Mouse (Mus musculus): ENCODE results near the gene Gm11084.
"Not testable (repeated sequence)": the region's sequence is repeated elsewhere in the genome, so short reads cannot be mapped to it uniquely, and the experiment has no call there.

Gene Gm11084

GRCm38 (mm10) chr2:72986616-72987015 lies at the start of gene Gm11084:
TSS of gene Gm11084 (minus strand) at chr2:72986716.
- DNase-seq (ENCODE audit: inconsistent ontology term): no peak

GRCm38 (mm10) chr2:73031061-73032055 lies 44.8 kb upstream of the Gm11084 start:
- no peak for DNase-seq (ENCODE audit: inconsistent ontology term)

- no peak for DNase-seq (ENCODE audit: inconsistent ontology term)
Measured at GRCm38 (mm10) chr2:73029846-73030245, 43.3 kb upstream of the Gm11084 start.

- DNase-seq (ENCODE audit: inconsistent ontology term): no peak
Measured at GRCm38 (mm10) chr2:73028019-73028418, 41.5 kb upstream of the Gm11084 start.

GRCm38 (mm10) chr2:73027126-73027525 lies 40.6 kb upstream of the Gm11084 start:
- no peak for DNase-seq (ENCODE audit: inconsistent ontology term)

GRCm38 (mm10) chr2:73023803-73024202 lies 37.3 kb upstream of the Gm11084 start:
- no peak for DNase-seq (ENCODE audit: inconsistent ontology term)

- DNase-seq (ENCODE audit: inconsistent ontology term): no peak
Measured at GRCm38 (mm10) chr2:73021046-73021445, 34.5 kb upstream of the Gm11084 start.

- no peak for DNase-seq (ENCODE audit: inconsistent ontology term)
Measured at GRCm38 (mm10) chr2:73019371-73020146, 33.0 kb upstream of the Gm11084 start.

GRCm38 (mm10) chr2:73014063-73014462 lies 27.5 kb upstream of the Gm11084 start:
- not testable (repeated sequence) for DNase-seq (ENCODE audit: inconsistent ontology term)

GRCm38 (mm10) chr2:73012636-73013035 lies 26.1 kb upstream of the Gm11084 start:
- DNase-seq (ENCODE audit: inconsistent ontology term): no peak

- DNase-seq (ENCODE audit: inconsistent ontology term): no peak
Measured at GRCm38 (mm10) chr2:73007472-73007871, 21.0 kb upstream of the Gm11084 start.

- DNase-seq (ENCODE audit: inconsistent ontology term): peak; percentile 67
Measured at GRCm38 (mm10) chr2:73005611-73006515, 19.3 kb upstream of the Gm11084 start.

GRCm38 (mm10) chr2:73003751-73004717 lies 17.5 kb upstream of the Gm11084 start:
- DNase-seq (ENCODE audit: inconsistent ontology term): peak; percentile 90

GRCm38 (mm10) chr2:73003049-73003448 lies 16.5 kb upstream of the Gm11084 start:
- DNase-seq (ENCODE audit: inconsistent ontology term): no peak

- no peak for DNase-seq (ENCODE audit: inconsistent ontology term)
Measured at GRCm38 (mm10) chr2:73002451-73002850, 15.9 kb upstream of the Gm11084 start.

GRCm38 (mm10) chr2:73001994-73002393 lies 15.5 kb upstream of the Gm11084 start:
- no peak for DNase-seq (ENCODE audit: inconsistent ontology term)

GRCm38 (mm10) chr2:73000194-73000593 lies 13.7 kb upstream of the Gm11084 start:
- no peak for DNase-seq (ENCODE audit: inconsistent ontology term)

- DNase-seq (ENCODE audit: inconsistent ontology term): no peak
Measured at GRCm38 (mm10) chr2:72997586-72997985, 11.1 kb upstream of the Gm11084 start.

- DNase-seq (ENCODE audit: inconsistent ontology term): no peak
Measured at GRCm38 (mm10) chr2:72996808-72997378, 10.4 kb upstream of the Gm11084 start.

Measured in Muller cell, postnatal 12 days (primary cell).